Mouse (Mus musculus): ENCODE results near the gene Nyap1. TPM values are rescaled to one million over a fixed set of nuclear protein-coding genes. Genes with fewer than 3 reads are reported as not detected.

The Nyap1 gene
- total RNA-seq, 2 experiments from 2014 or later, result 0.38 to 1.4 TPM

- ATAC-seq (replicated peaks; ENCODE audit: low FRiP score, poor library complexity, severe bottlenecking), result no peak
Observed at GRCm38 (mm10) chr5:137713454-137713853, 28.0 kb downstream of the Nyap1 start.

DNA sequence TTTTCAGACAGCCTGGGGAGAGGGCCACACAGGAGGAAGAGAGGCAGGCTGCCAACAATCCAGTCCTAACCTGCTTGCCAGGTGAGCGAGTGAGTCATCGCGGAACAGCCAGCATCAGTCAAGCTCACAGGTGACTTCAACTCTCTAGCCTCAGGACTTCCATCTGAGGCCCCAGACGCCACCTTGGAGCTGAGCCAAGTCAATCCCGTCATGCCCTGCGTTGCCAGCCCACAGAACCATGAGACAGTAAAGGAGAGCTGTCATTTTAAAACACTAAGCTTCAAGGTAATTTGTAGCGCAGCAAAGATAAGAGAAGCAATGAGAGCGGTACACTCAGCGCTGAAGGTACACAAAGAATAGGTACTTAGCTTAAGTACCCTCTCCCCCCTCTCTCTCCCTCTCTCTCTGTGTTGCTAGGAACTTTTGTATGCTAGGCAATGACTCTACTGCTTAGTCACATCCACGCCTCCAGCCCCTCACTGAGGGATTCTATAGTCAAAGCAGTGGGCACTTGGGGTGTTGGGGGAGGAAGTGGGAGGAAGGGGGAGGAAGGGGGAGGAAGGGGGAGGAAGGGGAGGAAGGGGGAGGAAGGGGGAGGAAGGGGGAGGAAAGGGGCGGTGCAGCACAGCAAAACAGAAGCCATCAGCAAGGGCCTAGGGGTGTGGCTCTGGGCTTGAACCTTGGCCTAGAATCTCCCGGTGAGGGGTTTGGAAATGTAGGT, 34.3 kb downstream of the Nyap1 start:
- peak; percentile 95 for ATAC-seq (replicated peaks; ENCODE audit: low FRiP score, poor library complexity, severe bottlenecking)

- ATAC-seq (replicated peaks; ENCODE audit: low FRiP score, poor library complexity, severe bottlenecking), result no peak
Observed at GRCm38 (mm10) chr5:137705242-137705641, 36.2 kb downstream of the Nyap1 start.

DNA sequence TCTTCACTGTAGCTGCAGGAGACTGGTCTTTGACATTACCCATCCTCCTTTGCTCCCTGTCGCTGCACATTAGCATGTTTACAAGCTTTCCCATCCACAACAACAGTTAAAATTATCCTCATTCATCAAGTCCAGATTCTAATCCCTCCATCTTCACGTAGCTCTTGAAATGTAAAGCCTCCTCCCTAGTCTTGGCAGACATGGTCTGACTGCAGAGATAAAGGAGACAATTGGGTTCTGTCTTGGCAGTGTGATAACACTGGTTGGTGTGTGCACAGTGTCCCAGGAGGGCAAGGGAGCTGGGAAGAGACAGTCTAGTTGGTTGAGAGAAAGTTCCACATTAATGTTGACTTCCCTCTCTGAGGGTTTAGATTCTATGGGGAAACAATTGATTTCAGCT, 41.6 kb downstream of the Nyap1 start:
- ATAC-seq (replicated peaks; ENCODE audit: low FRiP score, poor library complexity, severe bottlenecking), result no peak

GRCm38 (mm10) chr5:137699080-137699479, 42.3 kb downstream of the Nyap1 start:
- no peak for ATAC-seq (replicated peaks; ENCODE audit: low FRiP score, poor library complexity, severe bottlenecking)

GRCm38 (mm10) chr5:137695930-137696329, 45.5 kb downstream of the Nyap1 start:
- ATAC-seq (replicated peaks; ENCODE audit: low FRiP score, poor library complexity, severe bottlenecking), result no peak

- no peak for ATAC-seq (replicated peaks; ENCODE audit: low FRiP score, poor library complexity, severe bottlenecking)
Observed at GRCm38 (mm10) chr5:137694796-137695195, 46.6 kb downstream of the Nyap1 start.

- no peak for ATAC-seq (replicated peaks; ENCODE audit: low FRiP score, poor library complexity, severe bottlenecking)
Observed at GRCm38 (mm10) chr5:137691881-137692280, 49.5 kb downstream of the Nyap1 start.

DNA sequence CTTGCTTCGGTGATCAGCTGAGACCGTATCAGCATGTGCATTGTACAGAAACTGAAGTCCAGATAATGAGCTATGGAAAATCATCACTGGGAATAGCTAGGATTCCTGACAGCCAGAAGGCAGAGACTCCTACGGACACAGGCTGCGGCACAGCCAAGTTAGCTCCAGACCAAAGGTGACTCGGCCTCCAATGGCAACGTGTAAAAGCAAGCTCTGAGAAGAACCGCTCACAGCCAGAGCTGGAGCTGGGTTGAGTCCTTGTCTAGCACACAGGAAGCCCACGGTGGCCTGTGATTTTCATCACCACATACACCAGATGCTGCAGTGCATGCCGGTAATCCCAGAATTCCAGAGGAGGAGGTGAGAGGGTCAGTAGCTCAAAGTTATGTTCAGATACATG, 50.9 kb downstream of the Nyap1 start:
- ATAC-seq (replicated peaks; ENCODE audit: low FRiP score, poor library complexity, severe bottlenecking), result no peak

DNA sequence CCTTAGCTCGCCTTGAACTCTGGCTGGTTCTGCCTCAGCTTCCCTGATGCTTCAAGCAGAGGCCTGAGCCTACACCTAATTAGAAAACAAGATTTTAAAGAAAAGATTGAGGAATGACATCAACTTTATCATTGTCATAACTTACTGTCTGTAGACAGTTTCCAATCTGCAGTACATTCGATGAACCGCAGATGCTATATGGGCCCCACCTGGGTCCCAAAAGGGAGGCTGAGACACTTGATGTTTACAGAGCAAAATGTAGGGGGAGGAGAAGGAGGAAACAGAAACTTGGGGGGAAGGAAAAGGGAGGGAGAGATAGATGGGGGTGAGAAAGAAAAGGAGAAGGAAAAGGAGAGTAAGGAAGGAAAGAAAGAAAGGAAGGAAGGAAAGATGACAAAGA, 51.4 kb downstream of the Nyap1 start:
- ATAC-seq (replicated peaks; ENCODE audit: low FRiP score, poor library complexity, severe bottlenecking), result no peak

GRCm38 (mm10) chr5:137686127-137686790, 55.1 kb downstream of the Nyap1 start:
- peak; percentile 83 for ATAC-seq (replicated peaks; ENCODE audit: low FRiP score, poor library complexity, severe bottlenecking)

DNA sequence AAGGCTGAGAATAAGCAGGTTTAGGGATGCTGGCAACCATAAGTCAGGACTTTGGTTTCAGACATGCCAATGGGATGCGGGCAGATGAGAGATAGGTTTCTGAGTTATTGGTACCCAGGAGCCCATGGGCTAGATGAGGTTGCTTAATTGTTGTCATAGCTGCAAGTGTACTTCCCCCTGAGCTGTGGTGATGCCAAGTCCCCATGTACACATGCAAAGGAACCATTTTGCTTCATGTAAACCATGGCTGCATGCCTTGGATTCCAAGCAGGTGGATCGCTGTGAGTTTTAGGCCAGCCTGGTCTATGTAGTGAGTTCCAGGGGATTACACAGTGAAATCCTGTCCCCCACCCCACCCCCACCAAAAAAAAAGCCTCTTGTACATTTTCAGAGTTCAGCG, 55.8 kb downstream of the Nyap1 start:
- ATAC-seq (replicated peaks; ENCODE audit: low FRiP score, poor library complexity, severe bottlenecking), result no peak

GRCm38 (mm10) chr5:137684294-137685123, 56.9 kb downstream of the Nyap1 start, which contains the start of gene Agfg2:
Gene Agfg2 (minus strand): TSS chr5:137684726.
- peak; percentile 84 for ATAC-seq (replicated peaks; ENCODE audit: low FRiP score, poor library complexity, severe bottlenecking)

DNA sequence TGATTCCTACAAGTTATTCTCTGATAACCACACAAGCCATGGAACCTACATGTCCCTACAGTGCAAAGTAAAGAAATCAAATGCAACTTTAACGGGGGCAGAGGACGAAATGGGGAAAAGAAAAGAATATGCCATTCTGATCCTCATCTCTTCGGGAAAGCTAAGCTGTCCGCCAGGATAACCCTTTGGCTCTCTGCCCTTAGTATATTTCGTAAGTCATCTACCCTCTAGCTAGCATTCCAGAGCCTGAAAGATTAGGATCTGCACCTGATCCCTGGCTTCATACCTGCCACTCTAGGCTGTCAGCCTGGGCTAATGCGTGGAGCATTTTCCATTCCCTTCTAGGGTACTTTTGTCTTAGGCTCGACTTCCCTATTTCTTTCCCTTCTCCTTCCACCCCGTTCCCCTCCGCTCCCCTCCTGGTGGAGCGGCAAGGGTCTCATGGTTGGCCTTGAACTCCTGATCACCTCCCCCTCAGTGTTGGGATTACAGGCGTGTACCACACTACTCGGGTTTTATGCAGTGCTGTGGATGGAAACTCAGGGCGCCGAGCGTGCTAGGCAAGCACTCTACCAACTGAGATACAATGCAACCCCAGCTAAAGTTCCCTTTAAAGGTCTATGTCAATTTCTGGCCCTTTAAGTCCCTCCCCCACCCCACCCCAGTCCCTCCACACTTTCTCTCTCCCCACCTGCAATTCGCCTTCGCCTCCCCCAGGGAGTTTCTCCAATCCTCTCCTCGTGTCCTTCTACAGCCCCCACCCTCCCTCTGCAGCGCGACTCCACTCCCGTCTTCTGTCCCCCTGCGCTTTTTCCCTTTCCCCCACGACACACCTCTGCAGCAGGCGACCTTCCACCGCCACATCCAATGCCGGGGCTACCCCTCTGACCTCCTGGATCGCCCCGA, 57.8 kb downstream of the Nyap1 start:
- no peak for ATAC-seq (replicated peaks; ENCODE audit: low FRiP score, poor library complexity, severe bottlenecking)

GRCm38 (mm10) chr5:137682526-137682925, 58.9 kb downstream of the Nyap1 start:
- no peak for ATAC-seq (replicated peaks; ENCODE audit: low FRiP score, poor library complexity, severe bottlenecking)

Other genes with a start within 250 kb of the Nyap1 start
- gene Pop7, start 239.1 kb downstream of the Nyap1 start, total RNA-seq (2015; ENCODE audit: low replicate concordance), result 9.0 TPM in 1 of 2 replicates, not detected in the other
- 4.4 and 7.2 TPM in 2 replicates for gene Pop7, start 239.1 kb downstream of the Nyap1 start, total RNA-seq (2017; ENCODE audit: low replicate concordance)
- 5.6 and 6.1 TPM in 2 replicates for gene Gigyf1, start 223.1 kb downstream of the Nyap1 start, total RNA-seq (2015; ENCODE audit: low replicate concordance)
- 5.3 and 8.4 TPM in 2 replicates for gene Gigyf1, start 223.1 kb downstream of the Nyap1 start, total RNA-seq (2017; ENCODE audit: low replicate concordance)
- gene Epo, start 208.4 kb downstream of the Nyap1 start, total RNA-seq (2015; ENCODE audit: low replicate concordance), result not detected in 2 replicates
- not detected in 2 replicates for gene Epo, start 208.4 kb downstream of the Nyap1 start, total RNA-seq (2017; ENCODE audit: low replicate concordance)
- 77.0 and 113 TPM in 2 replicates for gene Gnb2, start 208.1 kb downstream of the Nyap1 start, total RNA-seq (2015; ENCODE audit: low replicate concordance)
- gene Gnb2, start 208.1 kb downstream of the Nyap1 start, total RNA-seq (2017; ENCODE audit: low replicate concordance), result 94.2 and 96.3 TPM in 2 replicates
- not detected in 2 replicates for gene Actl6b, start 188.1 kb downstream of the Nyap1 start, total RNA-seq (2015; ENCODE audit: low replicate concordance)
- gene Actl6b, start 188.1 kb downstream of the Nyap1 start, total RNA-seq (2017; ENCODE audit: low replicate concordance), result not detected in 2 replicates
- gene Tfr2, start 171.8 kb downstream of the Nyap1 start, total RNA-seq (2015; ENCODE audit: low replicate concordance), result 11.9 and 16.5 TPM in 2 replicates
- 11.8 and 13.7 TPM in 2 replicates for gene Tfr2, start 171.8 kb downstream of the Nyap1 start, total RNA-seq (2017; ENCODE audit: low replicate concordance)
- 18.6 and 37.2 TPM in 2 replicates for gene Mospd3, start 140.5 kb downstream of the Nyap1 start, total RNA-seq (2015; ENCODE audit: low replicate concordance)
- gene Mospd3, start 140.5 kb downstream of the Nyap1 start, total RNA-seq (2017; ENCODE audit: low replicate concordance), result 0.43 TPM in 1 of 2 replicates, not detected in the other
- not detected in 2 replicates for gene Pcolce, start 127.8 kb downstream of the Nyap1 start, total RNA-seq (2015; ENCODE audit: low replicate concordance)
- not detected in 2 replicates for gene Pcolce, start 127.8 kb downstream of the Nyap1 start, total RNA-seq (2017; ENCODE audit: low replicate concordance)
- not detected in 2 replicates for gene Fbxo24, start 112.6 kb downstream of the Nyap1 start, total RNA-seq (2015; ENCODE audit: low replicate concordance)
- gene Fbxo24, start 112.6 kb downstream of the Nyap1 start, total RNA-seq (2017; ENCODE audit: low replicate concordance), result not detected in 2 replicates
- gene Lrch4, start 112.5 kb downstream of the Nyap1 start, total RNA-seq (2015; ENCODE audit: low replicate concordance), result 9.0 and 27.2 TPM in 2 replicates
- 10.6 and 13.9 TPM in 2 replicates for gene Lrch4, start 112.5 kb downstream of the Nyap1 start, total RNA-seq (2017; ENCODE audit: low replicate concordance)
- 1.9 and 6.3 TPM in 2 replicates for gene Gm20605, start 112.4 kb downstream of the Nyap1 start, total RNA-seq (2015; ENCODE audit: low replicate concordance)
- 0.94 and 4.7 TPM in 2 replicates for gene Gm20605, start 112.4 kb downstream of the Nyap1 start, total RNA-seq (2017; ENCODE audit: low replicate concordance)
- gene Sap25, start 100.3 kb downstream of the Nyap1 start, total RNA-seq (2015; ENCODE audit: low replicate concordance), result 11.0 and 17.1 TPM in 2 replicates
- gene Sap25, start 100.3 kb downstream of the Nyap1 start, total RNA-seq (2017; ENCODE audit: low replicate concordance), result 3.1 and 4.8 TPM in 2 replicates
- gene Irs3, start 95.9 kb downstream of the Nyap1 start, total RNA-seq (2015; ENCODE audit: low replicate concordance), result not detected in 2 replicates
- not detected in 2 replicates for gene Irs3, start 95.9 kb downstream of the Nyap1 start, total RNA-seq (2017; ENCODE audit: low replicate concordance)
- gene Agfg2, start 56.9 kb downstream of the Nyap1 start, total RNA-seq (2015; ENCODE audit: low replicate concordance), result 9.6 and 12.1 TPM in 2 replicates
- 20.5 and 24.5 TPM in 2 replicates for gene Agfg2, start 56.9 kb downstream of the Nyap1 start, total RNA-seq (2017; ENCODE audit: low replicate concordance)
- gene Tsc22d4, start 4.1 kb upstream of the Nyap1 start, total RNA-seq (2015; ENCODE audit: low replicate concordance), result 24.5 and 44.6 TPM in 2 replicates
- gene Tsc22d4, start 4.1 kb upstream of the Nyap1 start, total RNA-seq (2017; ENCODE audit: low replicate concordance), result 69.5 and 76.3 TPM in 2 replicates
- 6.5 and 24.2 TPM in 2 replicates for gene Ppp1r35, start 37.2 kb upstream of the Nyap1 start, total RNA-seq (2015; ENCODE audit: low replicate concordance)
- 6.4 and 12.0 TPM in 2 replicates for gene Ppp1r35, start 37.2 kb upstream of the Nyap1 start, total RNA-seq (2017; ENCODE audit: low replicate concordance)
- gene Mepce, start 46.0 kb upstream of the Nyap1 start, total RNA-seq (2015; ENCODE audit: low replicate concordance), result 7.7 and 11.7 TPM in 2 replicates
- gene Mepce, start 46.0 kb upstream of the Nyap1 start, total RNA-seq (2017; ENCODE audit: low replicate concordance), result 4.8 and 14.4 TPM in 2 replicates
- 1.7 and 9.2 TPM in 2 replicates for gene Zcwpw1, start 46.2 kb upstream of the Nyap1 start, total RNA-seq (2015; ENCODE audit: low replicate concordance)
- 5.5 and 6.1 TPM in 2 replicates for gene Zcwpw1, start 46.2 kb upstream of the Nyap1 start, total RNA-seq (2017; ENCODE audit: low replicate concordance)
- 18.0 and 45.2 TPM in 2 replicates for gene Pilra, start 94.7 kb upstream of the Nyap1 start, total RNA-seq (2015; ENCODE audit: low replicate concordance)
- gene Pilra, start 94.7 kb upstream of the Nyap1 start, total RNA-seq (2017; ENCODE audit: low replicate concordance), result 13.0 and 21.6 TPM in 2 replicates
- gene Pilrb1, start 116.5 kb upstream of the Nyap1 start, total RNA-seq (2015; ENCODE audit: low replicate concordance), result 33.9 and 54.4 TPM in 2 replicates
- 17.3 and 18.4 TPM in 2 replicates for gene Pilrb1, start 116.5 kb upstream of the Nyap1 start, total RNA-seq (2017; ENCODE audit: low replicate concordance)
- gene Pilrb2, start 130.2 kb upstream of the Nyap1 start, total RNA-seq (2015; ENCODE audit: low replicate concordance), result 45.1 and 49.0 TPM in 2 replicates
- gene Pilrb2, start 130.2 kb upstream of the Nyap1 start, total RNA-seq (2017; ENCODE audit: low replicate concordance), result 12.4 and 30.1 TPM in 2 replicates
- not detected in 2 replicates for gene Cyp3a13, start 180.0 kb upstream of the Nyap1 start, total RNA-seq (2015; ENCODE audit: low replicate concordance)
- gene Cyp3a13, start 180.0 kb upstream of the Nyap1 start, total RNA-seq (2017; ENCODE audit: low replicate concordance), result 0.09 TPM in 1 of 2 replicates, not detected in the other
- gene Gjc3, start 221.5 kb upstream of the Nyap1 start, total RNA-seq (2015; ENCODE audit: low replicate concordance), result not detected in 2 replicates
- not detected in 2 replicates for gene Gjc3, start 221.5 kb upstream of the Nyap1 start, total RNA-seq (2017; ENCODE audit: low replicate concordance)
- not detected in 2 replicates for gene Azgp1, start 239.9 kb upstream of the Nyap1 start, total RNA-seq (2015; ENCODE audit: low replicate concordance)
- not detected in 2 replicates for gene Azgp1, start 239.9 kb upstream of the Nyap1 start, total RNA-seq (2017; ENCODE audit: low replicate concordance)